Mouse (Mus musculus) small intestine, adult 10 weeks (tissue): ENCODE results near the gene Foxn4. TPM values are rescaled to one million over a fixed set of nuclear protein-coding genes. Genes with fewer than 3 reads are reported as not detected.

Experiments
- polyA plus RNA-seq: library from polyadenylated mRNA; stranded (reverse); fragments of 350-450 nt; fragmentation: Illumina TruSeq; extraction: RNeasy Lipid Tissue Mini Kit (QIAGEN cat#74804); gene quantifications from one replicate; pipeline ENCODE4 v1.2.3, GENCODE M21; 2014; ENCODE audit warnings: low replicate concordance

Gene Foxn4
- not detected for polyA plus RNA-seq

GRCm38 (mm10) chr5:114273693-114274402 is at the start of gene Foxn4:
Foxn4 (minus strand) TSS chr5:114273807.

GRCm38 (mm10) chr5:114288874-114289273 is 15.3 kb upstream of the Foxn4 start, which contains the start of gene Myo1h:
Myo1h (plus strand) TSS chr5:114289166.

Other genes starting within 250 kb of the Foxn4 start
- 1.2 TPM for gene Usp30, start 208.3 kb downstream of the Foxn4 start, polyA plus RNA-seq
- gene Svop, start 182.2 kb downstream of the Foxn4 start, polyA plus RNA-seq = not detected
- not detected for gene Alkbh2, start 145.6 kb downstream of the Foxn4 start, polyA plus RNA-seq
- gene Ung, start 143.4 kb downstream of the Foxn4 start, polyA plus RNA-seq = 0.59 TPM
- gene Acacb, start 127.3 kb downstream of the Foxn4 start, polyA plus RNA-seq = 0.26 TPM
- gene Myo1h, start 15.4 kb upstream of the Foxn4 start, polyA plus RNA-seq = 0.11 TPM
- gene Kctd10, start 106.7 kb upstream of the Foxn4 start, polyA plus RNA-seq = 28.4 TPM
- 2.4 TPM for gene Ube3b, start 106.8 kb upstream of the Foxn4 start, polyA plus RNA-seq
- gene Mmab, start 170.3 kb upstream of the Foxn4 start, polyA plus RNA-seq = 2.2 TPM
- not detected for gene Mvk, start 170.5 kb upstream of the Foxn4 start, polyA plus RNA-seq